Mouse (Mus musculus): ENCODE results near the gene Zmym5.
"Not testable (repeated sequence)": the region's sequence is repeated elsewhere in the genome, so short reads cannot be mapped to it uniquely, and the experiment has no call there.

Zmym5 gene

GRCm38 (mm10) chr14:56776571-56777238 is 34.8 kb downstream of the Zmym5 start:
- DNase-seq: peak; percentile 26 to 40

GRCm38 (mm10) chr14:56775416-56775815 is 36.1 kb downstream of the Zmym5 start:
- no peak for DNase-seq

- DNase-seq: not testable (repeated sequence)
Measured at GRCm38 (mm10) chr14:56766438-56766837, 45.1 kb downstream of the Zmym5 start.

GRCm38 (mm10) chr14:56765117-56765516 is 46.4 kb downstream of the Zmym5 start:
- not testable (repeated sequence) for DNase-seq

GRCm38 (mm10) chr14:56751282-56751681 is 60.2 kb downstream of the Zmym5 start:
- no peak for DNase-seq
